Mouse (Mus musculus) liver, postnatal 0 days (tissue): ENCODE measurements around the gene Cdk7.

Experiments
- CTCF ChIP-seq: sonication (generic); IDR thresholded peaks from 2 replicates; pipeline ENCODE4 v1.5.1; 2016; ENCODE audit warnings: antibody characterized with exemption, low read depth
- EP300 ChIP-seq: IDR thresholded peaks from 2 replicates; pipeline ENCODE4 v1.6.1; 2016; ENCODE audit warnings: antibody characterized with exemption, low read depth, mild to moderate bottlenecking

- peak; percentile 30; the same call in 1 of the 2 replicates for TF ChIP-seq CTCF
- no peak for TF ChIP-seq EP300
Measured at GRCm38 (mm10) chr13:100687513-100687912, 43.2 kb downstream of the Cdk7 start.
